Mouse (Mus musculus) midbrain, embryonic 11.5 days (tissue): ENCODE results near the gene Tmem72. TPM values are rescaled to one million over a fixed set of nuclear protein-coding genes. Genes with fewer than 3 reads are reported as not detected.

Experiments
- ATAC-seq: fragments of 200-750 bp; cut with Nextera tagmentation; 2 replicates; pipeline ENCODE4 v1.8.0; 2017; ENCODE audit warnings: moderate TSS enrichment, moderate library complexity; ENCODE audit not compliant: low FRiP score
- DNase-seq: peaks from one replicate; pipeline ENCODE4 v3.0.0; 2015; ENCODE audit warnings: low spot score; ENCODE audit errors: missing footprints
- H3K27ac ChIP-seq: fragments of 300-500 bp; sonication (generic); 2 replicates; pipeline ENCODE4 v1.5.1; 2014; ENCODE audit warnings: low read depth, low read length
- H3K27me3 ChIP-seq: fragments of 300-500 bp; sonication (generic); 2 replicates; pipeline ENCODE4 v1.6.1; 2014; ENCODE audit warnings: mild to moderate bottlenecking, low read length, moderate library complexity, mixed read lengths; ENCODE audit not compliant: control insufficient read depth, insufficient read depth
- H3K36me3 ChIP-seq: fragments of 300-500 bp; sonication (generic); 2 replicates; pipeline ENCODE4 v1.6.1; 2014; ENCODE audit warnings: mild to moderate bottlenecking, low read length, moderate library complexity, mixed read lengths; ENCODE audit not compliant: control insufficient read depth, insufficient read depth
- H3K4me1 ChIP-seq: fragments of 300-500 bp; sonication (generic); 2 replicates; pipeline ENCODE4 v1.6.1; 2014; ENCODE audit warnings: low read length; ENCODE audit not compliant: control insufficient read depth, insufficient read depth
- H3K4me2 ChIP-seq: fragments of 300-500 bp; sonication (generic); 2 replicates; pipeline ENCODE4 v1.6.1; 2014; ENCODE audit warnings: mild to moderate bottlenecking, moderate library complexity
- H3K4me3 ChIP-seq: fragments of 300-500 bp; sonication (generic); 2 replicates; pipeline ENCODE4 v1.5.1; 2014; ENCODE audit warnings: low read depth, low read length
- H3K9ac ChIP-seq: fragments of 300-500 bp; sonication (generic); 2 replicates; pipeline ENCODE4 v1.6.1; 2014; ENCODE audit warnings: low read length
- H3K9me3 ChIP-seq: fragments of 300-500 bp; sonication (generic); 2 replicates; pipeline ENCODE4 v1.6.1; 2016; ENCODE audit warnings: low read length; ENCODE audit not compliant: control insufficient read depth
- WGBS: fragments of 180-500 bp; shearing (Covaris S2); extraction: QIAGEN DNeasy Blood & Tissue Kit; methylation state at CpG from one replicate; pipeline ENCODE4 v1.1.7; 2014; 5-methylcytosine and 5-hydroxymethylcytosine counted together
- polyA plus RNA-seq: library from polyadenylated mRNA; unstranded; fragments of >200 nt; fragmentation: Nextera tagmentation; extraction: Ambion mirVana; gene quantifications from 2 replicates; pipeline ENCODE4 v1.2.1, GENCODE M21; 2014

Tmem72 gene
- polyA plus RNA-seq, 1 experiment from 2014 or later = 0.08 TPM

DNA sequence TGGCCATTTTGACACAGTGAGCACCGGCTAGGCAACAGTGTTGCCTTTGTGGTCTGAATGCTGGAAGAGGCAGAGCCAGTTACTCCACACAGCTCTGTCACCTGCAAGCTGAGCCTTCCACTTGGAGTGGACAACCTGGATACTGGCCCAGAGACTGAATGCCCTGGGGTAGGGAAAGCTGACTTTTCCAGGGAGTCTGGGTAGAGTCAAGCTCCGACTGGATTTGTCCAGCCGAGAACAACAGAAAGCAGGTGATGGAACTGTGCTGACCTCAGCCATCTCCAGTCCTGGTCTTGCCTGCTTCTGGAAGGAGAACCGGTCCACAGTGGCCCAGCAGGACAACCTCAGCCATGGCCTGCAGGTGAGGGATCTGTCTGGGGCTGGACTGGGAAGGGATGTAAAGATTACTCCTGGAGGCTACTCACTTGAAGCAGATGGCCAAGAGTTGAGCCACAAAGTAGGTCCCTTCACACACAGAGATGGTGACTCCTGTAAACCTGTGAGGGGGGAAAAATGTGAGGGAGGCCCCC is 18.8 kb downstream of the Tmem72 start:
- no peaks in the 10 kb centered on the region for H3K27me3 ChIP-seq
- H3K36me3 ChIP-seq = no peaks in the 10 kb centered on the region
- no peak overlapping the region for H3K4me2 ChIP-seq
- ATAC-seq = no peak
- DNase-seq = no peak
- WGBS = 94% methylated on average over 4 of the region's 4 CpGs
- no peak overlapping the region for H3K27ac ChIP-seq
- H3K4me3 ChIP-seq = no peak overlapping the region
- H3K9me3 ChIP-seq = no peaks in the 10 kb centered on the region
- H3K4me1 ChIP-seq = no peaks in the 10 kb centered on the region
- H3K9ac ChIP-seq = no peak overlapping the region

DNA sequence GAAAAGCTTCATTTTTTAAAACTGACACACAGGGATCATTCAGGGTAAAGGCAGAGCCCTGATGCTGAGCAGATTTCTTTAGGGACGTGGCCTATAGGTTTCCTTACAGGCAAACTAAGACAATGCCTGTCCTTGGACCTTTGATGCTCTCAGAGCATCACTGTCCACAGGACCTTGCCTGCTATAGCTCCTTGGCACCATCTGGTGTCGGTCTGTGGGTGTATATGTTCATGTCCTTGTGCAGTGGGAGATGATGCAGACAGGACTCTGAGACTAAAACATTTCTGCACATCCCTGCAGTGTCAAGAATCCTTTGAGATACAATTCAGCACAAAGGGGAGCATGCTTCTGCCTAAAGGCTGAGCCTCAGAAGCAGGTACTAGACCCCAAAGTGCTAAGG is 19.3 kb downstream of the Tmem72 start:
- Histone ChIP-seq H3K36me3 (no peaks in the 10 kb centered on the region), H3K9ac (no peak overlapping the region), H3K4me3 (no peak overlapping the region), H3K27ac (no peak overlapping the region), H3K27me3 (no peaks in the 10 kb centered on the region), H3K4me2 (no peak overlapping the region), H3K4me1 (no peaks in the 10 kb centered on the region), H3K9me3 (no peaks in the 10 kb centered on the region)
- DNase-seq = no peak
- WGBS = 54% methylated on average over 2 of the region's 2 CpGs
- ATAC-seq = no peak

DNA sequence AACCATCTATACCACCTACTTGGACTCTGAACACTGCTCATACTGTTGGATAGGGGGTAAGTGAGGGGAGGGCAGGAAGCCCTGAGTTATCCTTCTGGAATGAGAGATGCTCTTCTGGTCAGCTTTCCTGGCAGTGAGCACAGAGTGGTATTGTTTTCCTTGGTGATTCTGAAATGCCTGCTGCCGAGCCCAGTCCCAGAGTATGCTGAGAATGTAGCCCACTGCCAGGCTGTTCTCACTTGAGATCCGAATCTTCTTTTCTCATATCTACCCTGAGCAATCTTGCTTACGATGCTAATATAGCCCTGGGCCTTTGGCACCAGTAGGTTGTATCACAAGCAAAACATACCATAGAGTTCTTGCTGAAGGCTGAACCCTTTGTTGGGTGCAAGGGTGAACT is 22.4 kb downstream of the Tmem72 start:
- Histone ChIP-seq H3K27me3 (no peaks in the 10 kb centered on the region), H3K9me3 (no peaks in the 10 kb centered on the region), H3K4me2 (no peak overlapping the region), H3K4me3 (no peak overlapping the region), H3K27ac (no peak overlapping the region), H3K36me3 (no peaks in the 10 kb centered on the region), H3K4me1 (no peaks in the 10 kb centered on the region), H3K9ac (no peak overlapping the region)
- WGBS = 82% methylated on average over 3 of the region's 3 CpGs
- DNase-seq (no peak), ATAC-seq (no peak)

DNA sequence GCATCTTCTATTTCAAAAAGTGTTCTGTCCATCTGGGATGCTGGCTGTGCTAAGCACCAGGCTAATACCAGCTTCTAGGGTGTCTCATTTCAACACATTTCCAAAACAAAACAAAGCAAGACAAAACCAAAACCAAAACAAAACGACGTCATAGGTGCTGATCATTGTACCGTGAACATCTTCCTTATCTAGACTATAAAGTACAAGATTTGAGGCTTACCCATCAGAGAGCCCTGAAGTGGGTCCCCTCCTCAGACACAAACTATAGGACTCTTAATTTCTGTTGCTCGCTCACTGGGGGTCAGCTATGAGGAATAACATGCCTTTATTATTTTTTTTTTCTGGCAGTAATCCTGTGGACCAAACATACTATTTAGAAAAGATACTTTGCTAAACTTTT is 23.1 kb downstream of the Tmem72 start:
- Histone ChIP-seq H3K27me3 (no peaks in the 10 kb centered on the region), H3K36me3 (no peaks in the 10 kb centered on the region), H3K4me3 (no peak overlapping the region), H3K27ac (no peak overlapping the region), H3K4me1 (no peaks in the 10 kb centered on the region), H3K9me3 (no peaks in the 10 kb centered on the region), H3K4me2 (no peak overlapping the region), H3K9ac (no peak overlapping the region)
- ATAC-seq (no peak), DNase-seq (no peak)
- WGBS = 83% methylated on average over 4 of the region's 4 CpGs

DNA sequence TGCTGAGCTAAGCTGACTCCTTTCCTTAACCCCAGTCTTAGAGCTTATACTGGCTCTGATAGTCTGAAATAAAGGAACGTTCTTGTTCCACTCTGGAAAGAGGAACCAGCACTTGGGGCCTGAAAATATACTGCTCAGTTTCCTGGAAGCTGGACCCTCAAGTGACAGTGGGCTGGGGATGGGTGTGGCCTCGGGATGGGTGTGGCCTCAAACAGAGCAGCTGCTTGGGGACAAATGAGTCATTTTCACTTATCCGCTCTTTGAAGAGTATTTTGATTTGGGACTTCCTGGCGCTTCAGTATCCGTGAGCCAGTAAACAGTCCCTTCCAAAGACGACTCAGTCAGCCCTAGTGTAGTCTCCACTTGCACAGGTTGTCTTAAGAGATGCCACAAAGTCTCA is 34.4 kb downstream of the Tmem72 start:
- H3K27me3 ChIP-seq = no peaks in the 10 kb centered on the region
- H3K4me2 ChIP-seq = no peak overlapping the region
- no peaks in the 10 kb centered on the region for H3K4me1 ChIP-seq
- no peak overlapping the region for H3K27ac ChIP-seq
- ATAC-seq (no peak), DNase-seq (no peak)
- H3K4me3 ChIP-seq = no peak overlapping the region
- no peaks in the 10 kb centered on the region for H3K9me3 ChIP-seq
- H3K9ac ChIP-seq = no peak overlapping the region
- WGBS = 58% methylated on average over 6 of the region's 6 CpGs
- H3K36me3 ChIP-seq = no peaks in the 10 kb centered on the region

DNA sequence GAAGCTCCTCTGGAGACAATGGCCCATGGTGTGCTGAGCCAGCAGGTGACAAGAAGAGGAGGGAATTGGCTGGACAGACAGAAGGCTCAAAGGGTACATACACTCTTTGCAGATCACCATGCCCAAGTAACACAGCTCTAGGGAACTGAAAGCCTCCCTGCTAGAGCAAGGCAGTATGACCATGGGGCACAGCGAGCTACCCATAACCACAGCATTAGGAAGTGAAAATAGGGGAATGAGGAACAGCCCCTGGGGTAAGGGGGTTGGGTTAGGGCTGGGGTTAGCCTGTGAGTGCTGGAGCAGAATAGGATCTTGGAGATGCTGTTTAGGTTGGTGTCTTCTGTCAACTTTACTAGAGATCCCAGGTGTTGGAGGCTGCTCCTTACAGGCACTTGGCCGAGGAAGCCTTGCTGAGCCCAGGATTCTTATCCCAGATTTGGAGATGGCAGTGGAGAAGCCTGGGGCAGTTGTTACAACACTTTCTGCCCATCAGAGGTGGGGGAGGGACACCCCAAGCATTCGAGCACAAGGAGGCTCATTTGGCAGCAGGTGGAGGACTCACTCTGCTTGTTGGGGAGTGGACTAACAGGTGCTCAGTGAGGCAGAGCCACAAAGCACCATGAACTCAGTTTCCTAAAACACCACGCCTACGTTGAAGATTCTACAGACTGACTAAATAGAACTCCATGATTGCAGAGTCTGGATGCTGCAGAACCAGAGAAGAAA is 37.0 kb downstream of the Tmem72 start:
- no peak for DNase-seq
- Histone ChIP-seq H3K27ac (no peak overlapping the region), H3K27me3 (no peaks in the 10 kb centered on the region; the same call in 1 of the 2 replicates), H3K9ac (no peak overlapping the region), H3K4me1 (no peaks in the 10 kb centered on the region), H3K4me2 (no peak overlapping the region), H3K9me3 (no peaks in the 10 kb centered on the region), H3K36me3 (no peaks in the 10 kb centered on the region), H3K4me3 (no peak overlapping the region)
- 78% methylated on average over 5 of the region's 5 CpGs for WGBS
- ATAC-seq = no peak

DNA sequence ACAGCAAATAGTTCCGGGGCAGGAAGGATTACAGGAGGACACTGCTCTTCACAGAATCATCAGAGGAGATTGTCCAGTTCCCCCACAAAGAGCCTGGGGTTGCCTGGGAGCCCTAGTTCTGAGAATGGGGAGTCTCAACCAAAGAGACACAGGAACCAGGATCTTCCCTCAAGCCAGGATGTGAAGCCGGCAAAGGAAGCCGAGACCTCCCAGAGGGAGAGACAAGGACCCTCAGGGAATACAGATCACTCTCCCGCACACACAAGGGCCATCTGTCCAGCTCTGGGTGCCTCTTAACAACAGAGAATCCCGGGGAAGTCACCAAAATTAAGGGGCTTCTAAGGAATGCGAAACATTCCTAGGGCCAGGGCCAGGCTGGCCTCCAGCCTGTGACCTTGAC is 39.4 kb downstream of the Tmem72 start:
- no peak for ATAC-seq
- no peaks in the 10 kb centered on the region for H3K36me3 ChIP-seq
- H3K9ac ChIP-seq = no peak overlapping the region
- H3K27me3 ChIP-seq = no peaks in the 10 kb centered on the region; the same call in 1 of the 2 replicates
- no peak overlapping the region for H3K4me2 ChIP-seq
- WGBS = 71% methylated on average over 6 of the region's 6 CpGs
- H3K9me3 ChIP-seq = no peaks in the 10 kb centered on the region
- DNase-seq = no peak
- H3K4me3 ChIP-seq = no peak overlapping the region
- peaks cover 5% of the 10 kb centered on the region for H3K4me1 ChIP-seq
- no peak overlapping the region for H3K27ac ChIP-seq

DNA sequence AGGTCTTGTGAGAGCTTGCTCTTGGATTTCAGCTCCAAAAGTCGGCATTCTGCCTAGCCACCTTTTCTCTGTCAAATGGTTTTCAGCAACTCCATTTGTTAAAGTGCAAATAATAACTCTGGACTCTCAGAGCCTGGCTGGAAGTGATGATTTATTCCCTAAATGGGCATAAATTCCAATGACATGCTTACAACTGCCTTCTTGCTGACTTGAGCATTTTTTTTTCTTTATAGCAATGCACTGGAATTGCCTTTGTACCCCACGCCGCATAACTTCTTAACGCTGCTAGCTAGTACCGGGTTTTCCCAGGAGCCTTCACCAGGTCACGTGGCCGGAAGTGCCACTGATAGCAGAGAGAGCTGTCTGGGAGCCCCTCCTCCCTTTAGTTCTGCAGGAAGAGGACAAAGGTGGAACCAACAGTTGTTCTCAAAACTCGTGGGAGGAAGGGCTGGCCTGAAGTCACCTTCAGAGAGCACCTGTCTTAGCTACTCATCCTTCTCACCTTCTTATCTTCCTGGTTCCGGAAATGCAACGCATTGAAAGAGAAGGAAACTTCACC is 40.3 kb downstream of the Tmem72 start:
- ATAC-seq = no peak
- H3K9me3 ChIP-seq = no peaks in the 10 kb centered on the region
- no peak for DNase-seq
- no peak overlapping the region for H3K27ac ChIP-seq
- no peak overlapping the region for H3K4me2 ChIP-seq
- no peaks in the 10 kb centered on the region; the same call in 1 of the 2 replicates for H3K27me3 ChIP-seq
- no peak overlapping the region for H3K4me3 ChIP-seq
- H3K9ac ChIP-seq = no peak overlapping the region
- WGBS = 86% methylated on average over 10 of the region's 10 CpGs
- H3K36me3 ChIP-seq = no peaks in the 10 kb centered on the region
- H3K4me1 ChIP-seq = peaks cover 10% of the 10 kb centered on the region

DNA sequence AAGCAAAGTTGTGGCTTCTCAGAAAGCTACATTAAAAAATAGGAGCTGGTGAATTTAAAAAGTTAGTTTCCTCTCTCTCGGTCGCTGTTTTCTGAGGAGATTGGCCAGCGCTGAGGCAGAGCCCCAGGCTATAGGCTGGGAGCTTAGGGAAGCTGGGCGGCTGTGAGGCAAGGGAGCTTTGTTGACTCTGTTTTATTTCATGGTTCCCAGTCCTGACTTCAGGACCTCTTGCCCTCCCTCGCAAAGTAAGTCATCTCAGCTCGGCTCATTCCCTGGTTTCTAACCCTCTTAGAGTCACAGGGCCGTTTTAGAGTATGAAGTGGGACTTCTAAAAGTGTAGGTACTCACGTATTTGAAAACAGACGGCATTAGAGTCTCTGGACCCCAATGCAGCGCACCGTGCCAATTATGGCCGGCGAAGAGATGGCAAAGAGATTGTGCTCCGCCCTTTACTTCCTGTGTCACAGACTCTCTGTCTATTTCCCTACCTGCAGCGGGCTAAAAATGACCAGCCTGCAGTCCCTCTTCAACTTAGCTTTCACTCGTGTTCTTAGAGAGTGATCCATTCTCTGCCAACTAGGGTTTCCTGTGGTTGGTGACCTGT is 42.3 kb downstream of the Tmem72 start:
- no peak for ATAC-seq
- H3K4me1 ChIP-seq = peaks cover 29% of the 10 kb centered on the region

More for the DNA sequence above, 42.3 kb downstream of the Tmem72 start:
- Histone ChIP-seq H3K4me2 (peak overlapping the region; percentile 63), H3K9ac (peak overlapping the region; percentile 60), H3K27ac (no peak overlapping the region), H3K27me3 (no peaks in the 10 kb centered on the region; the same call in 1 of the 2 replicates), H3K36me3 (no peaks in the 10 kb centered on the region), H3K9me3 (no peaks in the 10 kb centered on the region), H3K4me3 (peak overlapping the region; percentile 44)
- 23% methylated on average over 16 of the region's 16 CpGs for WGBS
- peak; percentile 93 for DNase-seq
